Comparison of ENCODE assay signal across 16 mouse cellular contexts in the genomic region with DNA sequence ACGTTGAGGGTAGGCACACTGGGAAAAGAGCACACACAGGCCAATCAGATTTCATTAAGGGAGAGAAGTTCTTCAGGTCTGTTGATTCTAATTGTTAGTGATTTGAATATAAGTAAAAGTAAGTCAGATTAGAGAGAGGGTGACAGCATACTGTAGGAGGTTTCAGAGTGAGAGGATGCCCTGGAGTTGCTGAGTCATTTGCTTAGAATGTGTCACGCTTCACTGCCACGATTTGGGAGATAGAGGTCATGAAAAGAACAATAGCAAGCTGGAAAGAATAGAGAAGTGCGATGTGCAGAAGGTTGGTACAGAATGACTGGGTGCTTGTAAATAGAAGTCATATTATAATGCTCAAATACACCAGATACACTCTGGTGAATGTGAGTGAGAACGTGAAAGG.
A peak's percentile ranks its signal among the peaks of the same experiment; 100 is the strongest.
DNase-seq lines count a peak whose midpoint lies in the region.
"Had no signal": no experiment of that assay in that cellular context is flagged by ENCODE, and none has a peak within 500 bp of the region (broad histone marks: within the 10 kb centered on the region; RNA-seq: fewer than 3 reads in every experiment).

No protein-coding gene starts in this region.

- DNase-seq in Muller cell, postnatal 12 days (ENCODE audit: inconsistent ontology term), result peak; percentile 79
- peak; percentile 33 for DNase-seq in R1 (ENCODE audit: low read depth, low spot score)
- peak; percentile 44 for DNase-seq in retina, postnatal 1 day
- DNase-seq in lung, adult 18-20 months, result no peak
- no peak for DNase-seq in cerebellum, postnatal 36 days
- DNase-seq in heart, postnatal 4 days, result no peak
- DNase-seq: adrenal gland, adult 2 months; adrenal gland, postnatal 14 days; cerebellum, adult 11-12 months; cerebellum, adult 8-10 months; cerebellum, postnatal 10 days; gastrocnemius, adult 2 months; gastrocnemius, postnatal 14 days; heart, adult 18-20 months; heart, postnatal 10 days; heart, postnatal 36 days had no signal

Comparison
In these comparisons a context has a peak if more than half of its experiments do, and no peak if none do; other contexts are left out.
1. DNase-seq: peak in Muller cell, postnatal 12 days (single experiment), R1 (single experiment) and retina, postnatal 1 day (single experiment); none in lung, adult 18-20 months (0 of 2), cerebellum, postnatal 36 days (0 of 2) and heart, postnatal 4 days (single experiment).